Mouse (Mus musculus) erythroblast, embryonic 14.5 days (primary cell): ENCODE results near the gene Itga9.

Source experiments
- GATA1 ChIP-seq: IDR thresholded peaks from 2 replicates; pipeline ENCODE4 v1.6.1; 2012; ENCODE audit warnings: low read length, inconsistent platforms, mixed read lengths
- TAL1 ChIP-seq: IDR thresholded peaks from 3 replicates; pipeline ENCODE4 v1.6.1; 2012; ENCODE audit warnings: low read length, inconsistent platforms, mixed read lengths

GRCm38 (mm10) chr9:118822581-118822980 is 216.1 kb downstream of the Itga9 start:
- TF ChIP-seq GATA1 (no peak), TAL1 (no peak)
